Mouse (Mus musculus) midbrain, embryonic 15.5 days (tissue): ENCODE measurements around the gene Clic6. TPM values are rescaled to one million over a fixed set of nuclear protein-coding genes. Genes with fewer than 3 reads are reported as not detected.

ENCODE experiments used
- ATAC-seq: fragments of 200-750 bp; cut with Nextera tagmentation; replicated peaks from 2 replicates; pipeline ENCODE4 v1.8.0; 2017; ENCODE audit warnings: moderate TSS enrichment
- H3K27ac ChIP-seq: fragments of 300-500 bp; sonication (generic); 2 replicates; pipeline ENCODE4 v1.5.1; 2015; ENCODE audit warnings: mild to moderate bottlenecking, inconsistent platforms
- H3K27me3 ChIP-seq: fragments of 300-500 bp; sonication (generic); replicated peaks from 2 replicates; pipeline ENCODE4 v1.6.1; 2015; ENCODE audit warnings: inconsistent platforms
- H3K36me3 ChIP-seq: fragments of 300-500 bp; sonication (generic); replicated peaks from 2 replicates; pipeline ENCODE4 v1.6.1; 2015; ENCODE audit warnings: inconsistent platforms
- H3K4me1 ChIP-seq: fragments of 300-500 bp; sonication (generic); 2 replicates; pipeline ENCODE4 v1.6.1; 2015; ENCODE audit warnings: inconsistent platforms
- H3K4me2 ChIP-seq: fragments of 300-500 bp; sonication (generic); 2 replicates; pipeline ENCODE4 v1.6.1; 2015; ENCODE audit warnings: inconsistent platforms, mild to moderate bottlenecking, moderate library complexity
- H3K4me3 ChIP-seq: fragments of 300-500 bp; sonication (generic); 2 replicates; pipeline ENCODE4 v1.5.1; 2015; ENCODE audit warnings: mild to moderate bottlenecking, inconsistent platforms
- H3K9ac ChIP-seq: fragments of 300-500 bp; sonication (generic); 2 replicates; pipeline ENCODE4 v1.6.1; 2015; ENCODE audit warnings: mild to moderate bottlenecking, inconsistent platforms
- H3K9me3 ChIP-seq: fragments of 300-500 bp; sonication (generic); 2 replicates; pipeline ENCODE4 v1.6.1; 2016; ENCODE audit warnings: inconsistent platforms
- WGBS: fragments of 180-500 bp; shearing (Covaris S2); methylation state at CpG from one replicate; pipeline ENCODE4 v1.1.7; 2015; ENCODE audit warnings: mixed read lengths; 5-methylcytosine and 5-hydroxymethylcytosine counted together
- polyA plus RNA-seq: library from polyadenylated mRNA; unstranded; fragments of >200 nt; fragmentation: Nextera tagmentation; extraction: Ambion mirVana; gene quantifications from 2 replicates; pipeline ENCODE4 v1.2.1, GENCODE M21; 2015

Clic6 gene
- polyA plus RNA-seq, 1 experiment from 2014 or later, result 3.7 TPM

DNA sequence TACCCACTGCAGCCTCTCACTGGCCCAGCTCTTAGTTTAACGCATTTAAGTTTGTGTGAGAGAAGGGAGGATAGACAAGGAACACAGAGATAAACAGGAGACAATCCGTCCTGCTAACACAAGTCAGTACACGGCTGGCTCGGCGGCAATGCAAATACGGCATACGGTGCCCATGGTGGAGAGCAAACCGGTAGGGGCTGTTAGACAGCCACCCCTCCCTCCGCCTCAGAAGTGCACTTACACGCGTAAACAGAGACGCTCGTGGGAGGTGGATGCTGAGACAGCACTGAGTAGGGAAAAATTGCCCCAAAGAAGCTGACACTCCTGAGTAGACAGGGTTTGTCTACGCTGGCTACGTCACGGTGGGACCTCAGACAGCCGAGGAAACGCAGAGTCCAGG, 31.0 kb upstream of the Clic6 start:
- no peak overlapping the region for H3K4me2 ChIP-seq
- no peaks in the 10 kb centered on the region; the same call in 1 of the 2 replicates for H3K36me3 ChIP-seq
- no peaks in the 10 kb centered on the region for H3K27me3 ChIP-seq
- ATAC-seq, result no peak
- peaks cover 4% of the 10 kb centered on the region; the same call in 1 of the 2 replicates for H3K4me1 ChIP-seq
- 88% methylated on average over 18 of the region's 18 CpGs for WGBS
- no peak overlapping the region for H3K27ac ChIP-seq
- no peaks in the 10 kb centered on the region for H3K9me3 ChIP-seq
- H3K4me3 ChIP-seq, result no peak overlapping the region
- no peak overlapping the region for H3K9ac ChIP-seq

DNA sequence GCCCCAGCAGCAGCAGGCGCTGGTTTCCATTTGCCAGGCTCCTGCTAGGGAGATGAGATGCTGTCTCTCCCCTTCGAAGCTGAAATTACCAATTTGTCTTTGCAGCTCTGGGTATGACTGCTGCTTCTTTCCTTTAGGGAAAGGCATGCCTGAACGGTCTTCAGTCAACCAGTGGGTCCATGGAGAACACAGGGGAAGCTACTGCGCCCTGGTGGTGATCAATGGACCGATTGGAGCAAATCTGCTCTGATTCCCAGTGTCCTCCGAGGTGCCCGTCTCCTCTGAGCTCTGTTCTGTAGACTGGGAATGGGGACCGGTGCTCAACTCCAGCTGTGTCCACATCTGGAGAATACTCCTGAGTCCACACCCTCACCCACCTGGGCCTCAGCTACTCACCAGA, 30.0 kb upstream of the Clic6 start:
- Histone ChIP-seq H3K27ac (no peak overlapping the region), H3K4me1 (peaks cover 4% of the 10 kb centered on the region; the same call in 1 of the 2 replicates), H3K27me3 (no peaks in the 10 kb centered on the region), H3K36me3 (no peaks in the 10 kb centered on the region; the same call in 1 of the 2 replicates), H3K9ac (no peak overlapping the region), H3K4me2 (no peak overlapping the region), H3K9me3 (no peaks in the 10 kb centered on the region), H3K4me3 (no peak overlapping the region)
- ATAC-seq, result no peak
- 56% methylated on average over 8 of the region's 8 CpGs for WGBS

DNA sequence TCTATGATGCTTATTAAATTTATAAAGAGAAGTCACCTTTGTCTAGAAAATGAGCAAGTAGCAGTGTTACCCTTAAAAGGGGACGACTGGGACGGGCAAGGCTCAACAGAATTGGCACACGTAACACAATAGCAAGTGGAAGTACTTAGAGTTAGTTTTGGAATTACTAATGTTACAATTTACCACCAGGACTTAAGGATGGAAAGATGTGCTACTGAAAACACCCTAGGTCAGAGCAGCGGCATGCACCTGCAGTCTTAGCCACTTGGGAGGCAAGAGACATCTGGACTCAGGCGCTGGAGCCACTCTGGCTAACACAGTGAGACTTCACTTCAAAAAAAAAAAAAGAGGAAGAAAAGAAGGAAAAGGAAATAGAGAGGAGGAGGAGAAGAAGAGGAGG, 29.6 kb upstream of the Clic6 start:
- no peak overlapping the region for H3K4me3 ChIP-seq
- H3K27me3 ChIP-seq, result no peaks in the 10 kb centered on the region
- WGBS, result 90% methylated on average over 5 of the region's 5 CpGs
- no peaks in the 10 kb centered on the region; the same call in 1 of the 2 replicates for H3K36me3 ChIP-seq
- no peak overlapping the region for H3K27ac ChIP-seq
- ATAC-seq, result no peak
- no peaks in the 10 kb centered on the region for H3K9me3 ChIP-seq
- peaks cover 6% of the 10 kb centered on the region; the same call in 1 of the 2 replicates for H3K4me1 ChIP-seq
- H3K4me2 ChIP-seq, result no peak overlapping the region
- no peak overlapping the region for H3K9ac ChIP-seq

DNA sequence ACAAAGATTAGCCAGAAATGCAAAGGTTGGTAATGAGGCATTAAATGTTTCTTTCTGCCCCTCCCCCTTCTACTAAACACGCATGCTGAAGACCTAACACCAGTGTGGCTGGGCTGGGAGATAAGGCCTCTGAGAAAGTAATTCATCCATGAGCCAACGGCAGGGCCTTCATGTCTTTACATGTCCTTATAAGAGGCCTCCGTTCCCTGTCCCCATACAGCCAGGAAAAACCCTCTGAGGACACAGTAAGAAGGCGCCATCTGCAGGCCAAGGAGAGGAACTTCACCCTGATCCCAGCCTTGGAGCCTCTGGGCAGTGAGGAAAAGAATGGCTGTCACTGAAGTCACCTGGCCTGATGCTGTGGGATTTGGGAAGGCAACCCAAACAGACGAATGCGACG, 27.9 kb upstream of the Clic6 start:
- no peaks in the 10 kb centered on the region for H3K27me3 ChIP-seq
- peaks cover 12% of the 10 kb centered on the region; the same call in 1 of the 2 replicates for H3K4me1 ChIP-seq
- 16% methylated on average over 7 of the region's 7 CpGs for WGBS
- peak; percentile 62; the same call in 1 of the 2 replicates for ATAC-seq
- no peaks in the 10 kb centered on the region; the same call in 1 of the 2 replicates for H3K36me3 ChIP-seq
- no peak overlapping the region for H3K9ac ChIP-seq
- H3K9me3 ChIP-seq, result no peaks in the 10 kb centered on the region
- H3K4me2 ChIP-seq, result no peak overlapping the region
- H3K27ac ChIP-seq, result no peak overlapping the region
- H3K4me3 ChIP-seq, result no peak overlapping the region

DNA sequence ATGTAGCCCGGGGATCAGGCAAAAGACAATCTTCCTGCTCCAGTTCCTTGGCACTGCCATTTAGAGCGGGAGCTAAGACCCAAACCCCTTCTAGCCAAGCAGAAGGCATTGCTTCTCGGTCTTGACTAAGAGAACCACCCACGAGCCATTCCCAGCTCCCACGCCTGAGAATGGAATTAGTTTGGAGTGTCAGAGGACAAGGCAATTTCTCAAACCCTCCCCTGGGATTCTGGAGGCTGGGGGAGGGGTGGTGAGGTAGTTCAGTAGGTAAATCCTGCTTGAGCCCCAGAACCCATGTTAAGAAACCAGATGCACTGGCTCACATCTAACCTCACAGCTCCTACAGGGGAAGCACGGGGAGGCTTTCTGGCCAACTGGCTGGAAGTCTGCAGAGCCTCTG, 24.1 kb upstream of the Clic6 start:
- no peaks in the 10 kb centered on the region for H3K36me3 ChIP-seq
- H3K4me3 ChIP-seq, result no peak overlapping the region
- H3K27me3 ChIP-seq, result no peaks in the 10 kb centered on the region
- WGBS, result 74% methylated on average over 6 of the region's 6 CpGs
- H3K27ac ChIP-seq, result no peak overlapping the region
- no peak overlapping the region for H3K4me2 ChIP-seq
- H3K4me1 ChIP-seq, result peaks cover 34% of the 10 kb centered on the region
- H3K9ac ChIP-seq, result no peak overlapping the region
- H3K9me3 ChIP-seq, result no peaks in the 10 kb centered on the region
- ATAC-seq, result no peak

DNA sequence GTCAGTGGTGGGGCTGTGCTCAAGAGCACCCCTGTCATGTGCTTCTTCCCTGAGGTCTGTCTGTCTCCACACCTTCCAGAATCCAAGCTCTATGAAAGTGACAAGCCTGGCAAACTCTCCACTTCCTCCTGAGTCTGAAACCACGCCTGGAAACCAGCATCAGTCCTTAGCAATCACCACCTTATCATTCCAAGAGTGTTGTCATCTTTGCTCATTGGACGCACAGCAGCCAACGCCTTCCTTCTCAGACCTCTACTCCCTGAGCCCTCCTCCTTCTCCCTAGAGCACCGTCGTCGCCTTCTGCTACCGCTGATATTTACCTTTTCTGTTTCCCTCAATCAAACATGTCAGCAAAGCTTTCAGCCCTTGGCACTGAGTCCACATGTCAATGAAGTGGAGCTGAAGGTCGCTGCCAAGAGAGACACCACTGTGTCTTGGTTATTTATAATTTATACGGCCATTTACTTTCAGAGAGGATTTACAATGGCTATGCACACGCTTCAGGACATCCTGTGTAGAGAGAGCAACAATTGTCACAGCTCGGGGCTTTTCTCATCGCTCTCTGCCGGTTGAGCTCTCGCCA, 21.1 kb upstream of the Clic6 start:
- Histone ChIP-seq H3K9ac (peak overlapping the region; percentile 68; the same call in 1 of the 2 replicates), H3K9me3 (no peaks in the 10 kb centered on the region), H3K27me3 (no peaks in the 10 kb centered on the region), H3K27ac (peak overlapping the region; percentile 82; the same call in 1 of the 2 replicates), H3K36me3 (no peaks in the 10 kb centered on the region), H3K4me1 (peaks cover 30% of the 10 kb centered on the region), H3K4me3 (peak overlapping the region; percentile 82), H3K4me2 (peak overlapping the region; percentile 60)
- ATAC-seq, result no peak
- WGBS, result 32% methylated on average over 14 of the region's 14 CpGs

DNA sequence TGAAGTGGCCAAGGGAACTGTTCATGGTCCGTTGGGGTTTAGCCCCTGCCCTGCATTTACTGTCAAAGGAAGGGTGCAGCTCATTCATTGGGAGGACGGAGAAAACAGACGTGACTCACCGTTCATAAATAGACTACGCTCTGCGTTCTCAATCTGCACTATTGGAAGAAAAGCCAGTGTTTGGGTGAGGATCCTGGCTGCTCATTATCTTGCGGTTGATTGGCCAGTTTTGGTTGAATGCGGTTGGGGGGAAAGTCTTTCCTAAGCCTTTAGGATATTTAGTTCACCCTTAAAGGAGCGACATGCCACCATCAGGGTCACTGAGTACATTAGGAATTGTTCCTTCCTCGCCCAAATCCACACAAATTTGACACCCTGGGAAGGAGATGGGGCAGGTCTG, 20.3 kb upstream of the Clic6 start:
- H3K36me3 ChIP-seq, result no peaks in the 10 kb centered on the region
- 3% methylated on average over 10 of the region's 10 CpGs for WGBS
- H3K9ac ChIP-seq, result peak overlapping the region; percentile 68
- H3K27me3 ChIP-seq, result no peaks in the 10 kb centered on the region
- H3K4me3 ChIP-seq, result peak overlapping the region; percentile 82
- 0 out of 2 replicates have a peak, but pooled peaks have one; percentile 0 for ATAC-seq
- peak overlapping the region; percentile 82 for H3K27ac ChIP-seq
- H3K9me3 ChIP-seq, result no peaks in the 10 kb centered on the region
- peak overlapping the region; percentile 60 for H3K4me2 ChIP-seq
- peaks cover 30% of the 10 kb centered on the region for H3K4me1 ChIP-seq

DNA sequence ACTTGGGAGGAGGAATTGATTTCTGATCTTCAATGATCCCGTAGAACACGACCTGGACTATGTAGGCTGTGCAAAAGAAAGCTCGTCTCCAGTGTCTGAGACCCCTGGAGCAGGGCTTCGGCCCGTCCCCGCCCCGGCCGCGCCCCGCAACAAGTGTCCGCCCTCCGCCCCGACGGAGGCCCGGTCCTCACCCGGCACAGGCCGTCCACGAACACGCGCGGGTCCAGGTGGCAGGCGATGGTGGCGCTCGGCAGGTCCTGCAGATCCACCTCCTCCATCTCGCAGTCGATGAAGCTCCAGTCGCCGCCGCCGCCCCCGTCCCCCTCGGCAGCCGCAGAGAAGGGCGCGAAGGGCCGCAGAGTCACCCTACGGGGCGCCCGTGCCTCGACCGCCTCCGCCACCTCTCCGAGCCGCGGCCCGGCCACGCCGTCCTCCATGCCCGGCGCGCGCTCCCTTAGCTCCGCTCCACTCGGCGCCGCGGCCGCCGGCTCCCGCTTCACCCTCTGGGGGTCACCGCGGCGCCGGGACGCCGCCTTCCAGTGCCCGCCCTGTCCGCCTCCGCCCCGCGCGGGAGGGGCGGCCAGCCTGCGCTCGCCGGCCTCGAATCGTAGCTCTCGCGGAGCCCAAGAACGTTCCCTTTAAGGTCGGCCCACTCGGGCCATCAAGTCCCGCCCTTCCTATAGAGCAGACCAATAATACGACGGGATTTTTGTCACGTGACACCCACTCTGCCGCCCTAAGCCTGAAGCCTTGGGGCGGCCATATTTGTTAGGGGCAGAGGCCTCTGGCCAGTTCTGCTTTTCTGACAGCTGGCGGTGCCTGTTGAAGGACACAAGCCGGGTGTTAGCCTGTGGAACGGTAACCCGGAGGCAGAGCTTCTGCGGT, 19.7 kb upstream of the Clic6 start:
- H3K4me1 ChIP-seq, result peaks cover 28% of the 10 kb centered on the region
- H3K27me3 ChIP-seq, result no peaks in the 10 kb centered on the region
- peak; percentile 98 for ATAC-seq
- WGBS, result under 1% methylated on average over 94 of the region's 94 CpGs
- H3K4me2 ChIP-seq, result peak overlapping the region; percentile 60
- H3K4me3 ChIP-seq, result peak overlapping the region; percentile 82
- peak overlapping the region; percentile 82 for H3K27ac ChIP-seq
- H3K9ac ChIP-seq, result peak overlapping the region; percentile 68
- no peaks in the 10 kb centered on the region for H3K9me3 ChIP-seq
- no peaks in the 10 kb centered on the region for H3K36me3 ChIP-seq

DNA sequence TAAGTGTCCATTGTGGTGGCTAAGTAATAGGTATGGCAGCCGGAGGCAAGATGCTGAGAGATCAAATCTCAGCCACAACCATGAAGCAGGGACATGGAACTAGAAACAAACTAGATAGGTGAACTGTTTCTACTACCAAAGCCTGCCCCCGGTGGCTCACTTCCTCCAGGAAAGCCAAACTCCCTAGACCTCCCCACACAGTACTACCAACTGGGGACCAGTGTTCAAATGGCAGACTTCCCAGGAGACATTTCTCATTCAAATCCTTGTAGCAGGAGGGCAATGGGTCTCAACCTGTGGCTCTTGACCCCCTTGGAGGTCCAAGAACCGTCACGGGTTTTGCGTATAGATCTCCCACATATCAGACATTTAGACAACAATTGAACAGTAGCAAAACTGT, 18.5 kb upstream of the Clic6 start:
- Histone ChIP-seq H3K27ac (no peak overlapping the region), H3K9ac (no peak overlapping the region), H3K27me3 (no peaks in the 10 kb centered on the region), H3K4me3 (no peak overlapping the region), H3K4me1 (peaks cover 22% of the 10 kb centered on the region), H3K4me2 (no peak overlapping the region), H3K36me3 (no peaks in the 10 kb centered on the region), H3K9me3 (no peaks in the 10 kb centered on the region)
- WGBS, result 75% methylated on average over 5 of the region's 5 CpGs
- no peak for ATAC-seq

DNA sequence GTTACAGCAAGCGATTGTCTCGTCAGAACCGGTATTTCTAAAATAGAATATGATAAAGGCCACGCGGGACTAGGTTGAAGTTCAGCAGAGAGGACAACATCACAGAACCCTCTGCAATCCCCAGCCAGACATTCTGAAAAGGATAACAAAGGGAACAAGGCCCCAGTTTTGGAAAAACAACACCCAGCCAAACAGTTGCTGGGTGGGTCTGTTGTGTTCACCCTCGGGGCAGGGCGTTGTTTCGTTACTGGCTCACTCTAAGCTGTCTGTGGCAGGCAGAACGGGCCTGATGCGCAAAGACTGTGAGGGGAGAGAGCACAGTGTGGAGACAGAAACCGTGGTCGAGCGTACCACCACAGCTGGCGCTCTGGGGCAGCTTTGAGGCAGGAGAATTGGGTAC, 17.1 kb upstream of the Clic6 start:
- H3K27ac ChIP-seq, result no peak overlapping the region
- H3K27me3 ChIP-seq, result no peaks in the 10 kb centered on the region
- ATAC-seq, result no peak
- 79% methylated on average over 14 of the region's 14 CpGs for WGBS
- H3K9ac ChIP-seq, result no peak overlapping the region
- no peak overlapping the region for H3K4me3 ChIP-seq
- H3K36me3 ChIP-seq, result no peaks in the 10 kb centered on the region
- peaks cover 19% of the 10 kb centered on the region for H3K4me1 ChIP-seq
- H3K4me2 ChIP-seq, result no peak overlapping the region
- H3K9me3 ChIP-seq, result no peaks in the 10 kb centered on the region

DNA sequence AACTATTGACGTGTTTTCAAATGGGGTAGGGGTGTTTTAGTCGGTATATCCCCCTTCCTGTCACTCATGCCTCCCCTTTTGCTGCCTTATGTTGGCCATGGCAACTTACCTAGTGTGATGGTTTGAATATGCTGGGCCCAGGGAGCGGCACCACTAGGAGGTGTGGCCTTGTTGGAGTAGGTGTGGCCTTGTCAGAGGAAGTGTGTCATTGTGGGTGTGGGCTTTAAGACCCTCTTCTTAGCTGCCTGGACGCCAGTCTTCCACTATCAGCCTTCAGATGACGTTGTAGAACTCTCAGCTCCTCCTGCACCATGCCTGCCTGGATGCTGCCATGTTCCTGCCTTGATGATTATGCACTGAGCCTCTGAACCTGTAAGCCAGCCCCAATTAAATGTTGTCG, 14.8 kb upstream of the Clic6 start, which contains the start of gene Rcan1:
Gene Rcan1 (minus strand): TSS at position 162 of the 400 bp plus-strand sequence.
- 71% methylated on average over 6 of the region's 6 CpGs for WGBS

DNA sequence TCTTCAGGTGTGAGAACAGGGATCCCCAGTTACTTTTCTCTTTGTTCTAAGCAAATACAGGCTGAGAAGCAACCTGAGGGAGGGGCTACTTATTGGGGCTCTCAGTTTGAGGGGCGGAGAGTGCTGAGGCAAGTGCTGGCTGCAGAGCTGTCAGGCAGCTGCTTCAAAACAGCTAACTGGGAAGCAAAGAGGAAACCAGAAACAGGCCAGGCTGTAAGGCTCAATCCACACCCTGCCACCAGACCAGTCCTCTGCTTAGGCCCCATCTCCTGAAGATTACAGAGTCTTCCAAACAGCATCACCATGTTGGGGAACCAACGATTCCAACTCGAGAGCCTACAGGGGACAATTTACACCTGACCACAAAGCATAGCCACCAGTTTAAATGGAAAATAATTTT, 12.6 kb upstream of the Clic6 start:
- Histone ChIP-seq H3K4me1 (no peaks in the 10 kb centered on the region), H3K36me3 (no peaks in the 10 kb centered on the region), H3K27me3 (no peaks in the 10 kb centered on the region), H3K4me2 (no peak overlapping the region), H3K4me3 (no peak overlapping the region), H3K9ac (no peak overlapping the region), H3K9me3 (no peaks in the 10 kb centered on the region), H3K27ac (no peak overlapping the region)
- WGBS, result 88% methylated on average over 3 of the region's 3 CpGs
- no peak for ATAC-seq

More for the DNA sequence above, 14.8 kb upstream of the Clic6 start, which contains the start of gene Rcan1:
- Histone ChIP-seq H3K4me1 (no peaks in the 10 kb centered on the region), H3K27ac (no peak within 1 kb of the TSS), H3K4me3 (no peak within 1 kb of the TSS), H3K27me3 (no peaks in the 10 kb centered on the region), H3K9me3 (no peaks in the 10 kb centered on the region), H3K4me2 (no peak within 1 kb of the TSS), H3K9ac (no peak within 1 kb of the TSS), H3K36me3 (no peaks in the 10 kb centered on the region)
- no peak for ATAC-seq
